Mouse (Mus musculus): Measurements from ENCODE around the gene Zfp764.
"Not testable (repeated sequence)": the region's sequence is repeated elsewhere in the genome, so short reads cannot be mapped to it uniquely, and the experiment has no call there.

The Zfp764 gene

GRCm38 (mm10) chr7:127391538-127391937, 15.1 kb downstream of the Zfp764 start:
- DNase-seq (ENCODE audit: low spot score) = no peak

GRCm38 (mm10) chr7:127390306-127390705, 16.3 kb downstream of the Zfp764 start:
- no peak for DNase-seq (ENCODE audit: low spot score)

DNA sequence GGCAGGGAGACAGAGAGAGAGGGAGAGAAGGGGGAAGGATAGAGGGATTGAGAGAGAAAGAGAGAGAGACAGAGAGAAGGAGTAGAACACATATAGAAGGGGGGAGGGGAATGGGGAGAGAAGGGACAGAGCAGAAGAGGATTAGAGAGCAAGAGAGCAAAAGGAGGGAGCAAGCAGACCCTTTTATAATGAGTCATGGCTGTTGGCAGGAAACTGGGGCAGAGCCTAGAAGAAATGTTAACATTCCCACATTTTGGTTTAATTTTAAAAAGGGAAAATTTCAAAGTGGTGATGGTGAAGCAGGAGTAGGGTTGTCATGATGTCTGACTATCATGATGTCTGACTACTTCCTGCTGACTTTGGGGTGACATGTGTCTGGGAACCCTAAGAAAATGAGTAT, 18.4 kb downstream of the Zfp764 start:
- DNase-seq (ENCODE audit: low spot score) = not testable (repeated sequence)

GRCm38 (mm10) chr7:127386641-127387392, 19.8 kb downstream of the Zfp764 start, which contains the start of gene 9130019O22Rik:
Gene 9130019O22Rik (minus strand): TSS chr7:127387166.
- peak; percentile 86 for DNase-seq (ENCODE audit: low spot score)

DNA sequence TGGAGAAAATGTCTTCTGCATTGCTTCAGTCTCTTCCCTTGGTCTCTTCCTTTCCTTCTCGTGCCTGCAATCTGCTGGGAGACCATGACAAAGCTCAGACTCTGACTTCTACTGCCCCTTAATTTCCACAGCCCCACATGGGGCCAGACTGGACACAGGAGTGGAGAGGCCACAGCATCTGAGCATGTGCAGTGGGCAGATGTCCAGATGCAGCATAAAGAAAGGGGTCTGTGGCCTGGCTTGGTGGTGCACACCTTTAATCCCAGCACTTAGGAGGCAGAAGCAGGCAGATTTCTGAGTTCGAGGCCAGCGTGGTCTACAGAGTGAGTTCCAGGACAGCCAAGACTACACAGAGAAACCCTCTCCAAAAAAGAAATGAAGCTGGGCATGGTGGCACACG, 21.1 kb downstream of the Zfp764 start:
- not testable (repeated sequence) for DNase-seq (ENCODE audit: low spot score)

DNA sequence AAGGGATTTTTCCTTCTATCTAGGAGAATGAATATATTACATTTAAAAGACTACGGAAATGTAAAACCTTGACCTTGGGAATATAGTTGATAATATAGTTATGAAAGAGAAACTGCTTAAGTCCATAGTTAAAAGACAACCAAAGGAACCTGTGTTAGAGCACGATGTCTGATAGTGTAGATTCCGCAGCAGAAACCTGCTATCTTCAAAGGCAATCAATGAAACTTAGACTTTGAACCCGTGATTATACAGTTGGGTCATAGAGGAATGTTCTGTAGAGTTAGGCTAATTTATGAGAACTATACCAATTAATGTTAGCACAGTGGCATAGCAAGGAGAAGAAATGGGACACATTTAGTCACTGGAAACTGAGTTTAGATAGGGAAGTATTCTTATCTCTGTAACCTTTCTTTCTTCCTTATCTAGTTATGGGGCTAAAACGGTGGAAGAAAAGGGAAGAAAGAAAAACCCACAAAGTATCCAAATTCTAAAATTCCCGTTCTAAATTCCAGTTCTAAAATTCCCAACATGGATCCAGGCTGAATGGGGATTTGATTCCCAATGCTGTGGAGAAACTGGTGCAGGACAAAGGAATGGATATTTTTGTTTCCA, 28.2 kb downstream of the Zfp764 start:
- DNase-seq (ENCODE audit: low spot score) = no peak

- DNase-seq (ENCODE audit: low spot score) = peak; percentile 92
Observed at GRCm38 (mm10) chr7:127375271-127376245, 31.1 kb downstream of the Zfp764 start, which contains the start of gene Zfp747. Gene Zfp747 (minus strand): TSS chr7:127376050.

GRCm38 (mm10) chr7:127371870-127372269, 34.8 kb downstream of the Zfp764 start:
- not testable (repeated sequence) for DNase-seq (ENCODE audit: low spot score)

GRCm38 (mm10) chr7:127371213-127371612, 35.4 kb downstream of the Zfp764 start:
- DNase-seq (ENCODE audit: low spot score) = no peak

GRCm38 (mm10) chr7:127366249-127366648, 40.4 kb downstream of the Zfp764 start:
- no peak for DNase-seq (ENCODE audit: low spot score)

GRCm38 (mm10) chr7:127364166-127364565, 42.5 kb downstream of the Zfp764 start:
- DNase-seq (ENCODE audit: low spot score) = no peak

GRCm38 (mm10) chr7:127363475-127363921, 43.1 kb downstream of the Zfp764 start:
- no peak for DNase-seq (ENCODE audit: low spot score)

DNA sequence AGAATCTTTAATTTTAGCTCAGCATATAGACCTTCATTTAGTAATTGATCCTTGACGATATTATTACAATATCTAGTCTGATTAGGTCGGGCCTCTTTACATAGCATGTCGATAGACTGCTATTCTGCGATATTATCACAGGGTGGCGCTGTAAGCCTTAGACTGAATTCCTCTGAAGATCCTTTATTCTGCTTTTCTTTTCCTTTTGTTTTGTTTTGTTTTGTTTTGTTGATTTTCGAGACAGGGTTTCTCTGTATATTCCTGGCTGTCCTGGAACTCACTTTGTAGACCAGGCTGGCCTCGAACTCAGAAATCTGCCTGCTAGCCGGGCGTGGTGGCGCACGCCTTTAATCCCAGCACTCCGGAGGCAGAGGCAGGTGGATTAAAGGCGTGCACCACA, 44.2 kb downstream of the Zfp764 start:
- not testable (repeated sequence) for DNase-seq (ENCODE audit: low spot score)

DNA sequence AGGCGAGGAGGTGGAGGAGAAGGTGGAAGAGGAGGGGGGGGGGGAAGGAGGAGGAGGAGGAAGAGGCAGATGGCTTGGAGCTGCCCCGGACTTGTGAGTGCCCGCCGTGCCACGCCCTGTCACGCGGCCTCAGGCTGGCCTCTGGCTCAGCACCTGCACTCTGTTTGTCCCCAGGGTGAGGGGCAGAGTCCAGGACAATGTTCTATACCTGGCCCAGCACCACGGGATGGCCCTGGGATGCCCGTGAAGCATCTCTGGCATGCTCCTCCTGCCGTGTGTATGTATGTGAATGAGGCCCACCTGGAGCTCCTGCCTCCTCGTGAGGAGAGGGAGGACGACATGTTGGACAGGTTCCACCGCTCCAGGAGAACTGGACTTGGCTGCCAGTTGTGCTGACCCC, 45.2 kb downstream of the Zfp764 start:
- DNase-seq (ENCODE audit: low spot score) = no peak

GRCm38 (mm10) chr7:127360265-127360664, 46.4 kb downstream of the Zfp764 start:
- no peak for DNase-seq (ENCODE audit: low spot score)

DNA sequence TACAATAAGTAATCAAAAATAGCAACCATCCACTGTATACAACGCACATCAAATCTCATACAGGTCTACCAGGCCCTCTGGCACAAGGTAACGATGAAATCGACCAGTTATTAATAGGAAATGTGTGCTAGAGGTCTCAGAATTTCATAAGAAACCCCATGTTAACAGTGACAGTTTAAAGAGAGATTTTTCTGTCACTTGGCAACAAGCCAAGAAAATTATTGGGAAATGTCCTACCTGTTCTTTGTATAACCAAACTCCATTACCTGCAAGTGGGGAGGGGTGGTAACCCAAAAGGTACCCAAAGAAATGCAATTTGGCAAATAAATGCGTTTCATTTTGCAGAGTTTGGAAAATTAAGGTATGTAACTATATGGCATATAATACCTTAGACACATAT, 48.1 kb downstream of the Zfp764 start:
- no peak for DNase-seq (ENCODE audit: low spot score)

DNA sequence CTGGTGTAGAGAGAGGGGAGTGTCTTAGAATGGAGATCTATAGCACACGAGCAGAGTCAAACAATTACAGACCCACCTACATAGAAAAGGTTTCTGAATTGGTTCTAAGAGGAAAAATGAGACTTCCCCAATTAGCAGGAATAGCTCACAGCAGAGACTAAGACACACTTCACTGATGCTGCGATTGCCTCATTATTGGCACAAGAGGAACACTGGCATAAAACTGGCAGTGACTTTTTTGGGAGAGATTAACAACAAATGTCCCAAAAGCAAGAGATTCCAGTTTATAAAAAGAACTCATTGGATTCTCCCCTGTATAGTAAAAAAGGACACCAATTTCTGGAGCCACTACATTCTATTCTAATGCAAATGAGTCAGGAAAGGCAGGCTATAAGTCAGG, 48.8 kb downstream of the Zfp764 start:
- no peak for DNase-seq (ENCODE audit: low spot score)

GRCm38 (mm10) chr7:127355796-127356195, 50.8 kb downstream of the Zfp764 start:
- DNase-seq (ENCODE audit: low spot score) = no peak
